In genomic region chr3:51121703-51122540, GRCm38 (mm10) we compare ENCODE assay signal across 7 mouse cellular contexts.
DNase-seq lines count a peak whose midpoint lies in the region.

No protein-coding gene starts in this region.

- DNase-seq in ZHBTc4 (ENCODE audit: low read depth, low spot score), result peak; percentile 74
- peak; percentile 65 for DNase-seq in cerebellum, adult 9-10 months
- peak; percentile 53 to 75 for DNase-seq in frontal cortex, postnatal 14 days (ENCODE audit: low spot score in 2 of 2)
- peak; percentile 84 for DNase-seq in hindlimb bud, embryonic 11.5 days (ENCODE audit: extremely low spot score, low read depth, low spot score)
- DNase-seq in layer of hippocampus, postnatal 36 days, result peak; percentile 66 to 73
- DNase-seq in lung, postnatal 4 days, result peak; percentile 53 to 78
- peak; percentile 83 to 90 for DNase-seq in right cerebral cortex, adult 2 months (ENCODE audit: low spot score in 2 of 2)

Comparison
In these comparisons a context has a peak if more than half of its experiments do, and no peak if none do; other contexts are left out.
1. Peak in every context shown above with its lines: DNase-seq.